Mouse (Mus musculus) erythroid progenitor cell, adult 5-6 weeks (primary cell): ENCODE results near the gene Tbc1d32. TPM values are rescaled to one million over a fixed set of nuclear protein-coding genes. Genes with fewer than 3 reads are reported as not detected.

Experiments used
- total RNA-seq, 2 experiments: library from RNA; stranded (forward) in 1 of 2; stranded (reverse) in 1 of 2; fragments of 150-400 nt in 1 of 2; fragments of 186-747, 209-891 nt in 1 of 2; gene quantifications; 2 replicates each; pipeline versions ENCODE4 v1.2.3 to v1.2.4; 2015 to 2017; ENCODE audit warnings: low replicate concordance in 2 of 2

Tbc1d32 gene
- total RNA-seq, 2 experiments from 2014 or later, result 0.08 TPM; not detected in 1

Other genes starting within 250 kb of the Tbc1d32 start
- 0.72 TPM in 1 of 2 replicates, not detected in the other for gene Msl3l2, start 121.8 kb downstream of the Tbc1d32 start, total RNA-seq (2015; ENCODE audit: low replicate concordance)
- 0.77 and 1.5 TPM in 2 replicates for gene Msl3l2, start 121.8 kb downstream of the Tbc1d32 start, total RNA-seq (2017; ENCODE audit: low replicate concordance)
- 0.84 and 1.1 TPM in 2 replicates for gene Gja1, start 148.6 kb upstream of the Tbc1d32 start, total RNA-seq (2015; ENCODE audit: low replicate concordance)
- gene Gja1, start 148.6 kb upstream of the Tbc1d32 start, total RNA-seq (2017; ENCODE audit: low replicate concordance), result 1.4 and 2.6 TPM in 2 replicates